8 mouse cellular contexts compared by ENCODE assay signal in the genomic region with DNA sequence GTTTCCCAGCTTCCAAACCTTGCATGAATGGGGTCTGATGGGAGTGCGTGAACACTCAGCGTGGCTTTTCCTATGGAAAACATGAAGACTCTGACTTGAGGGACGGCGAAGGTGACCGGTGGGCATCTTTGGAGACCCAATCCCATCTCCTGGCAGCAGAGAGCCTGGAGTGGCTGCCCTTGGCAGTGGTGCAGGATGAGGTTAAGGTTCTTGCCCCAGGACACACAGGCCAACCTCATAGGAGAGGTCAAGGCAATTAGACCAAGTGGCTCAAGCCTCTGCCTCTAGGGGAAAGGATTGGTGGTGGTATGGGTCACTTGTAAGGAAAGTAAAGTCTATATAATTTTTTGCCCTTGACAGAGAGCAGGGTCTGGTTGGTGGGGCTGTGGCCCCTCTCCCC. TPM values are rescaled to one million over a fixed set of nuclear protein-coding genes. Genes with fewer than 3 reads are reported as not detected.
DNase-seq lines count a peak whose midpoint lies in the region; ATAC-seq lines count a peak whose summit lies in the region.

No protein-coding gene starts in this region.

- peak overlapping the region; percentile 59 for H3K9ac ChIP-seq in embryonic facial prominence, embryonic 12.5 days
- H3K9ac ChIP-seq in hindbrain, embryonic 16.5 days (ENCODE audit: low read depth, low read length): peak overlapping the region; percentile 78
- peak overlapping the region; percentile 72 for H3K9ac ChIP-seq in midbrain, embryonic 14.5 days (replicated peaks; ENCODE audit: low read length)

- DNase-seq in kidney, adult 9 months: peak; percentile 57
- no peak for DNase-seq in kidney, postnatal 10 days
- no peak for DNase-seq in midbrain, embryonic 14.5 days
- DNase-seq in spleen, postnatal 4 days (ENCODE audit: low spot score in 2 of 2): no peak
- DNase-seq in right cerebral cortex, postnatal 14 days: no peak
- DNase-seq in adrenal gland, adult 2 months: no peak

- peaks cover 25% of the 10 kb centered on the region for H3K4me1 ChIP-seq in embryonic facial prominence, embryonic 12.5 days
- H3K4me1 ChIP-seq in hindbrain, embryonic 16.5 days (ENCODE audit: control insufficient read depth, insufficient read depth, low read depth, low read length): peaks cover 13% of the 10 kb centered on the region
- H3K4me1 ChIP-seq in midbrain, embryonic 14.5 days (ENCODE audit: control insufficient read depth, insufficient read depth, low read length): peaks cover 18% of the 10 kb centered on the region

- no peaks in the 10 kb centered on the region for H3K27me3 ChIP-seq in embryonic facial prominence, embryonic 12.5 days
- no peaks in the 10 kb centered on the region for H3K27me3 ChIP-seq in hindbrain, embryonic 16.5 days (replicated peaks; ENCODE audit: control insufficient read depth, insufficient read depth, low read length)
- no peaks in the 10 kb centered on the region for H3K27me3 ChIP-seq in midbrain, embryonic 14.5 days (ENCODE audit: control insufficient read depth, insufficient read depth, low read length)

- peaks cover 21% of the 10 kb centered on the region for H3K36me3 ChIP-seq in embryonic facial prominence, embryonic 12.5 days
- H3K36me3 ChIP-seq in hindbrain, embryonic 16.5 days (ENCODE audit: control insufficient read depth, insufficient read depth, low read length): no peaks in the 10 kb centered on the region
- H3K36me3 ChIP-seq in midbrain, embryonic 14.5 days (ENCODE audit: control insufficient read depth, insufficient read depth, low read length): no peaks in the 10 kb centered on the region

- peak overlapping the region; percentile 89 for H3K27ac ChIP-seq in embryonic facial prominence, embryonic 12.5 days
- H3K27ac ChIP-seq in hindbrain, embryonic 16.5 days (ENCODE audit: low read depth, low read length): peak overlapping the region; percentile 83
- H3K27ac ChIP-seq in midbrain, embryonic 14.5 days (replicated peaks; ENCODE audit: low read depth, low read length): peak overlapping the region; percentile 74; the same call in 1 of the 2 replicates

- WGBS in embryonic facial prominence, embryonic 12.5 days: 28% methylated on average over 5 of the region's 5 CpGs
- 33% methylated on average over 5 of the region's 5 CpGs for WGBS in hindbrain, embryonic 16.5 days
- WGBS in midbrain, embryonic 14.5 days: 53% methylated on average over 5 of the region's 5 CpGs

- H3K4me3 ChIP-seq in embryonic facial prominence, embryonic 12.5 days: peak overlapping the region; percentile 40
- H3K4me3 ChIP-seq in hindbrain, embryonic 16.5 days (ENCODE audit: low read length): peak overlapping the region; percentile 68
- H3K4me3 ChIP-seq in midbrain, embryonic 14.5 days (replicated peaks; ENCODE audit: low read depth, low read length): peak overlapping the region; percentile 59

- no peaks in the 10 kb centered on the region for H3K9me3 ChIP-seq in embryonic facial prominence, embryonic 12.5 days
- no peaks in the 10 kb centered on the region for H3K9me3 ChIP-seq in hindbrain, embryonic 16.5 days (ENCODE audit: control insufficient read depth, low read length)
- no peaks in the 10 kb centered on the region for H3K9me3 ChIP-seq in midbrain, embryonic 14.5 days (ENCODE audit: control insufficient read depth, low read length)

- peak overlapping the region; percentile 58 for H3K4me2 ChIP-seq in embryonic facial prominence, embryonic 12.5 days (replicated peaks)
- H3K4me2 ChIP-seq in hindbrain, embryonic 16.5 days (ENCODE audit: low read length): peak overlapping the region; percentile 98
- H3K4me2 ChIP-seq in midbrain, embryonic 14.5 days (ENCODE audit: low read length): peak overlapping the region; percentile 96

- no peak for ATAC-seq in embryonic facial prominence, embryonic 12.5 days (ENCODE audit: insufficient number of reproducible peaks, insufficient read depth, low FRiP score, low TSS enrichment)
- no peak for ATAC-seq in hindbrain, embryonic 16.5 days
- no peak for ATAC-seq in midbrain, embryonic 14.5 days (ENCODE audit: low FRiP score, low TSS enrichment)

RNA-seq across cellular contexts. Expression of gene Smtn, which starts 4.3 kb away (rescaled TPM):
- 51.0 and 55.7 TPM in 2 replicates for polyA plus RNA-seq in embryonic facial prominence, embryonic 12.5 days (2016; fragmentation: Nextera tagmentation; extraction: Ambion mirVana)
- polyA plus RNA-seq in hindbrain, embryonic 16.5 days (2015; fragmentation: Nextera tagmentation; extraction: Ambion mirVana): 15.2 and 21.8 TPM in 2 replicates
- polyA plus RNA-seq in midbrain, embryonic 14.5 days (2014; fragmentation: Nextera tagmentation; extraction: Ambion mirVana): 7.2 and 12.8 TPM in 2 replicates
- total RNA-seq in adrenal gland, adult 2 months (2021): 10 to 100 TPM; 45.1 to 59.8 TPM
- 33.2 and 36.2 TPM in 2 replicates for polyA plus RNA-seq in adrenal gland, adult 2 months (2012; rRNA removed)

RNA-seq across cellular contexts. Expression of gene Selenom, which starts 21.6 kb away (rescaled TPM):
- polyA plus RNA-seq in embryonic facial prominence, embryonic 12.5 days (2016; fragmentation: Nextera tagmentation; extraction: Ambion mirVana): 102 and 110 TPM in 2 replicates
- polyA plus RNA-seq in hindbrain, embryonic 16.5 days (2015; fragmentation: Nextera tagmentation; extraction: Ambion mirVana): 176 and 225 TPM in 2 replicates
- 48.5 and 76.5 TPM in 2 replicates for polyA plus RNA-seq in midbrain, embryonic 14.5 days (2014; fragmentation: Nextera tagmentation; extraction: Ambion mirVana)
- 10 to 100 TPM; 31.7 to 54.5 TPM for total RNA-seq in adrenal gland, adult 2 months (2021)
- polyA plus RNA-seq in adrenal gland, adult 2 months (2012; rRNA removed): 89.0 and 131 TPM in 2 replicates

RNA-seq across cellular contexts. Expression of gene Inpp5j, which starts 31.5 kb away (rescaled TPM):
- polyA plus RNA-seq in embryonic facial prominence, embryonic 12.5 days (2016; fragmentation: Nextera tagmentation; extraction: Ambion mirVana): 0.50 and 0.55 TPM in 2 replicates
- polyA plus RNA-seq in hindbrain, embryonic 16.5 days (2015; fragmentation: Nextera tagmentation; extraction: Ambion mirVana): 12.5 and 13.9 TPM in 2 replicates
- 3.2 and 4.7 TPM in 2 replicates for polyA plus RNA-seq in midbrain, embryonic 14.5 days (2014; fragmentation: Nextera tagmentation; extraction: Ambion mirVana)
- 1 to 10 TPM in 1 of 2 experiments, under 1 TPM in 1; 0.72 to 1.8 TPM for total RNA-seq in adrenal gland, adult 2 months (2021)
- polyA plus RNA-seq in adrenal gland, adult 2 months (2012; rRNA removed): 1.8 and 2.6 TPM in 2 replicates

RNA-seq across cellular contexts. Expression of gene Pla2g3, which starts 48.0 kb away (rescaled TPM):
- 0.36 and 0.57 TPM in 2 replicates for polyA plus RNA-seq in embryonic facial prominence, embryonic 12.5 days (2016; fragmentation: Nextera tagmentation; extraction: Ambion mirVana)
- polyA plus RNA-seq in hindbrain, embryonic 16.5 days (2015; fragmentation: Nextera tagmentation; extraction: Ambion mirVana): 4.0 and 9.2 TPM in 2 replicates
- polyA plus RNA-seq in midbrain, embryonic 14.5 days (2014; fragmentation: Nextera tagmentation; extraction: Ambion mirVana): 0.59 and 0.72 TPM in 2 replicates
- under 1 TPM in 1 of 2 experiments, not detected in 1; 0.14 TPM for total RNA-seq in adrenal gland, adult 2 months (2021)
- 0.52 and 0.65 TPM in 2 replicates for polyA plus RNA-seq in adrenal gland, adult 2 months (2012; rRNA removed)
